Mouse (Mus musculus) right cerebral cortex, postnatal 25 days (tissue): ENCODE measurements around the gene Olfr597.
"Not testable (repeated sequence)": the region's sequence is repeated elsewhere in the genome, so short reads cannot be mapped to it uniquely, and the experiment has no call there.

Source experiments
- DNase-seq: peaks from one replicate; pipeline ENCODE4 v3.0.0; 2022

Olfr597 gene

GRCm38 (mm10) chr7:103316015-103316414 lies at the start of gene Olfr597:
Gene Olfr597, plus strand, starts transcription at chr7:103316315.
- not testable (repeated sequence) for DNase-seq

DNA sequence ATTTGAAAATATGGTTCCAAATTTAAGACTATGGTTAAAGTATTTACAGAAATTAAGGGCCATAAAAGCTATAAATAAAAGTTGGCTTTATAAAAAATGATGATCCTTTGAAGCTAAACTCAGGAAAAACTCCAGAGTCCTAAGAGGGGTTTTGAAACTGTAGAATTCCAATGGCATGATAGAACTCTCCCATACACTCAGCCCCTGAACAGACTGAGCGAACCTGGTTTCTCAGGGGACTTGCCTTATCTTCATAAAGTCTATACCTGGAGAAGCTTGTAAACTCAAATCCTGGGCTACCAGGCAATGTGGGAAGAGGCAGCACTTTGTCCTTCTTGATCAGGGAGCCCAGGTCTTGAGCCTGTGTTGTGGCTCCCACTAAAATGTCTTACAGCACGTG lies 10.8 kb upstream of the Olfr597 start, which contains the start of gene Olfr596:
TSS of gene Olfr596 (plus strand) at position 301 of the 400 bp plus-strand sequence.
- not testable (repeated sequence) for DNase-seq

- DNase-seq: no peak
Observed at GRCm38 (mm10) chr7:103323268-103323667, 7.2 kb downstream of the Olfr597 start, which contains the start of gene Olfr598. Gene Olfr598, plus strand, starts transcription at chr7:103323568.

DNA sequence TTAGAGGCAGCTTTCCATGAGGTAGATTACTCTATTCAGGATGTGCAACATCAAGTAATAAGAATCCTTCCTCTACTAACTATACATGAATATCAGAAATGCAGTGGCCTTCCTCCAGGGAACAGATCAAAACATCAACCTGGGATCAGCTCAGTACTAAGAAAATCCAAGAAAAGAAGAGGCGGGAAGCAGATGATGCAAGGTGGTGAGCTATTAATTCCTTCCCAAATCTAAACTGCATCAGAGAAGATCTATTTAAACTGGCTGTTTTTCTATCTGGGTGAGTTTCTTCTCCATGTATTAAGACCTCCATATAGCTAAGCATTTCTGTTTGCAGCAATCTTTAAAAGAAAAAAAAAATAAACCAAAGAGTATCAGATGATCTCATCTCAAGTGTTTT lies 19.5 kb downstream of the Olfr597 start, which contains the start of gene Olfr599:
TSS of gene Olfr599 (plus strand) at position 301 of the 400 bp plus-strand sequence.
- DNase-seq: no peak

DNA sequence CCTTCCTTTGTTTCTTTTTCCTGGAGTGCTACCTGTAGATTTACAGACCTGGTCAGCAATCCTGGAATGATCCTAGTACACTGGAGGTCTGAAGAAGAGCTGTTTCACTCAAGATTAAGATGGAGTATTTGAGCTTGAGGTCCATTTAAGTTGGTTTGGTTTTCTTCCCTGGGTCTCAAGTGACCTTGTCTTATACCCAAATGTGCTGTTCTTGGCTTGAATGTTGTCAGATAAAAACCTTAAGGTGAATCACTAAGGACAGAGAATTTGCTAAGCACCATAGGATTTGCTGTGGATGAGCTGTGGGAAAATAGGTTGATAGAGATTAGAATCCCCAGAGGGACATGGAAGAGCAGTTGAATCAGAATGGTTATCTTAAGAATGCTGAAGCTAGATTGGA lies 33.5 kb downstream of the Olfr597 start, which contains the start of gene Olfr600:
TSS of gene Olfr600 (minus strand) at position 101 of the 400 bp plus-strand sequence.
- no peak for DNase-seq

DNA sequence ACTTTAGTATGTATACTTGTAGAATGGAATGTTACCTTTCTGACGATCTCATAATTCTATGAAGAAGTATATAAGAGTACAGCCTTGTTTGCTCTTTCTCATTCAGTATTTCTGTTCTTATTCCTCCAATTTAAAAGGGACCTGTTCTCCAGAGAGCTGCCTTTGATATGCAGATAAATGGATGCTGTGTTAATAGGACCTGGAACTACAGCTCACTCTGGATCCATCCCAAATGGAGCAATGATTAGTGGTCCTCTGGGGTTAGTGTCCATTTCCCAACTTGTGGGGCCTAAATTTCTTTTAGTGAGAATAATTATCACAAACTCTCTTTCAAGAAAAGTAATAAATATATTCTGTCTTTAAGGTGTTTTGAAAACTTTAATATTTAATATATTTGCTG lies 46.4 kb downstream of the Olfr597 start, which contains the start of gene Olfr601:
TSS of gene Olfr601 (minus strand) at position 101 of the 400 bp plus-strand sequence.
- DNase-seq: no peak
